Mouse (Mus musculus) heart, embryonic 11.5 days (tissue): Measurements from ENCODE around the gene Raph1. TPM values are rescaled to one million over a fixed set of nuclear protein-coding genes. Genes with fewer than 3 reads are reported as not detected.

ENCODE experiments used
- ATAC-seq: fragments of 200-750 bp; cut with Nextera tagmentation; replicated peaks from 2 replicates; pipeline ENCODE4 v1.8.0; 2017; ENCODE audit warnings: moderate library complexity; ENCODE audit not compliant: insufficient number of reproducible peaks, low FRiP score, low TSS enrichment
- H3K27ac ChIP-seq: fragments of 300-500 bp; sonication (generic); 2 replicates; pipeline ENCODE4 v1.5.1; 2014; ENCODE audit warnings: mild to moderate bottlenecking, low read depth, low read length
- H3K27me3 ChIP-seq: fragments of 300-500 bp; sonication (generic); 2 replicates; pipeline ENCODE4 v1.6.1; 2014; ENCODE audit warnings: mild to moderate bottlenecking, low read length, mixed read lengths; ENCODE audit not compliant: control insufficient read depth, insufficient read depth
- H3K36me3 ChIP-seq: fragments of 300-500 bp; sonication (generic); 2 replicates; pipeline ENCODE4 v1.6.1; 2014; ENCODE audit warnings: mild to moderate bottlenecking, low read length, moderate library complexity, mixed read lengths; ENCODE audit not compliant: control insufficient read depth, insufficient read depth
- H3K4me1 ChIP-seq: fragments of 300-500 bp; sonication (generic); 2 replicates; pipeline ENCODE4 v1.6.1; 2014; ENCODE audit warnings: low read length; ENCODE audit not compliant: control insufficient read depth, insufficient read depth
- H3K4me2 ChIP-seq: fragments of 300-500 bp; sonication (generic); 2 replicates; pipeline ENCODE4 v1.6.1; 2014; ENCODE audit warnings: mild to moderate bottlenecking, moderate library complexity
- H3K4me3 ChIP-seq: fragments of 300-500 bp; sonication (generic); 2 replicates; pipeline ENCODE4 v1.5.1; 2014; ENCODE audit warnings: low read depth, low read length
- H3K9ac ChIP-seq: fragments of 300-500 bp; sonication (generic); 2 replicates; pipeline ENCODE4 v1.6.1; 2014; ENCODE audit warnings: mild to moderate bottlenecking, low read depth, low read length, moderate library complexity
- H3K9me3 ChIP-seq: fragments of 300-500 bp; sonication (generic); replicated peaks from 2 replicates; pipeline ENCODE4 v1.6.1; 2016; ENCODE audit warnings: low read length; ENCODE audit not compliant: control insufficient read depth
- WGBS: fragments of 180-500 bp; shearing (Covaris S2); extraction: QIAGEN DNeasy Blood & Tissue Kit; methylation state at CpG from one replicate; pipeline ENCODE4 v1.1.7; 2014; ENCODE audit not compliant: insufficient replicate concordance; 5-methylcytosine and 5-hydroxymethylcytosine counted together
- polyA plus RNA-seq: library from polyadenylated mRNA; unstranded; fragments of >200 nt; fragmentation: Nextera tagmentation; extraction: Ambion mirVana; gene quantifications from 2 replicates; pipeline ENCODE4 v1.2.1, GENCODE M21; 2014

Raph1 gene
- polyA plus RNA-seq, 1 experiment from 2014 or later = 66.0 TPM

- Histone ChIP-seq H3K9ac (no peak overlapping the region), H3K27ac (no peak overlapping the region), H3K4me3 (no peak overlapping the region), H3K4me1 (no peaks in the 10 kb centered on the region), H3K27me3 (no peaks in the 10 kb centered on the region), H3K9me3 (no peaks in the 10 kb centered on the region), H3K4me2 (no peak overlapping the region), H3K36me3 (peaks cover 28% of the 10 kb centered on the region)
- no peak; the same call in 1 of the 2 replicates for ATAC-seq
- WGBS = 90% methylated on average over 2 of the region's 2 CpGs
These were observed 77.2 kb downstream of the Raph1 start for GRCm38 (mm10) chr1:60489660-60490059.

GRCm38 (mm10) chr1:60488635-60489034 lies 78.3 kb downstream of the Raph1 start:
- no peaks in the 10 kb centered on the region for H3K9me3 ChIP-seq
- no peak overlapping the region for H3K4me3 ChIP-seq
- H3K4me1 ChIP-seq = no peaks in the 10 kb centered on the region
- H3K4me2 ChIP-seq = no peak overlapping the region
- ATAC-seq = no peak
- H3K27ac ChIP-seq = no peak overlapping the region
- WGBS = 70% methylated on average over 8 of the region's 8 CpGs
- H3K36me3 ChIP-seq = peaks cover 28% of the 10 kb centered on the region
- no peaks in the 10 kb centered on the region for H3K27me3 ChIP-seq
- no peak overlapping the region for H3K9ac ChIP-seq

GRCm38 (mm10) chr1:60485649-60486048 lies 81.3 kb downstream of the Raph1 start:
- H3K4me2 ChIP-seq = no peak overlapping the region
- H3K27ac ChIP-seq = no peak overlapping the region
- H3K27me3 ChIP-seq = no peaks in the 10 kb centered on the region
- ATAC-seq = no peak
- no peaks in the 10 kb centered on the region for H3K9me3 ChIP-seq
- H3K4me1 ChIP-seq = no peaks in the 10 kb centered on the region
- H3K4me3 ChIP-seq = no peak overlapping the region
- peaks cover 16% of the 10 kb centered on the region for H3K36me3 ChIP-seq
- WGBS = 66% methylated on average over 3 of the region's 3 CpGs
- H3K9ac ChIP-seq = no peak overlapping the region

GRCm38 (mm10) chr1:60482881-60483280 lies 84.0 kb downstream of the Raph1 start:
- peaks cover 5% of the 10 kb centered on the region for H3K36me3 ChIP-seq
- H3K4me1 ChIP-seq = no peaks in the 10 kb centered on the region
- H3K4me2 ChIP-seq = no peak overlapping the region
- H3K27me3 ChIP-seq = no peaks in the 10 kb centered on the region
- no peak overlapping the region for H3K4me3 ChIP-seq
- no peak overlapping the region for H3K27ac ChIP-seq
- no peak for ATAC-seq
- 89% methylated on average over 1 of the region's 1 CpGs for WGBS
- H3K9ac ChIP-seq = no peak overlapping the region
- H3K9me3 ChIP-seq = no peaks in the 10 kb centered on the region

GRCm38 (mm10) chr1:60481561-60481960 lies 85.3 kb downstream of the Raph1 start:
- no peaks in the 10 kb centered on the region for H3K9me3 ChIP-seq
- H3K4me3 ChIP-seq = no peak overlapping the region
- no peaks in the 10 kb centered on the region for H3K27me3 ChIP-seq
- H3K9ac ChIP-seq = no peak overlapping the region
- H3K4me2 ChIP-seq = no peak overlapping the region
- no peak overlapping the region for H3K27ac ChIP-seq
- WGBS = 73% methylated on average over 1 of the region's 1 CpGs
- ATAC-seq = no peak
- no peaks in the 10 kb centered on the region for H3K4me1 ChIP-seq
- H3K36me3 ChIP-seq = peaks cover 5% of the 10 kb centered on the region

GRCm38 (mm10) chr1:60470541-60470940 lies 96.4 kb downstream of the Raph1 start:
- no peak for ATAC-seq

GRCm38 (mm10) chr1:60469491-60469890 lies 97.4 kb downstream of the Raph1 start:
- no peak overlapping the region for H3K27ac ChIP-seq
- no peak overlapping the region for H3K9ac ChIP-seq
- H3K9me3 ChIP-seq = no peaks in the 10 kb centered on the region
- ATAC-seq = no peak
- no peak overlapping the region for H3K4me2 ChIP-seq
- H3K36me3 ChIP-seq = peaks cover 3% of the 10 kb centered on the region; the same call in 1 of the 2 replicates
- no peaks in the 10 kb centered on the region for H3K27me3 ChIP-seq
- H3K4me1 ChIP-seq = peaks cover 3% of the 10 kb centered on the region; the same call in 1 of the 2 replicates
- 82% methylated on average over 2 of the region's 2 CpGs for WGBS
- H3K4me3 ChIP-seq = no peak overlapping the region

More at GRCm38 (mm10) chr1:60470541-60470940, 96.4 kb downstream of the Raph1 start:
- no peak overlapping the region for H3K9ac ChIP-seq
- H3K27me3 ChIP-seq = no peaks in the 10 kb centered on the region
- peaks cover 3% of the 10 kb centered on the region; the same call in 1 of the 2 replicates for H3K4me1 ChIP-seq
- WGBS = 87% methylated on average over 7 of the region's 7 CpGs
- no peak overlapping the region for H3K4me3 ChIP-seq
- H3K9me3 ChIP-seq = no peaks in the 10 kb centered on the region
- no peak overlapping the region for H3K27ac ChIP-seq
- no peaks in the 10 kb centered on the region; the same call in 1 of the 2 replicates for H3K36me3 ChIP-seq
- H3K4me2 ChIP-seq = no peak overlapping the region

GRCm38 (mm10) chr1:60460623-60461022 lies 106.3 kb downstream of the Raph1 start:
- Histone ChIP-seq H3K4me2 (no peak overlapping the region), H3K27ac (no peak overlapping the region), H3K9ac (no peak overlapping the region), H3K4me3 (no peak overlapping the region), H3K9me3 (no peaks in the 10 kb centered on the region), H3K27me3 (no peaks in the 10 kb centered on the region), H3K36me3 (0 out of 2 replicates have a peak, but pooled peaks cover 3% of the 10 kb centered on the region), H3K4me1 (no peaks in the 10 kb centered on the region; the same call in 1 of the 2 replicates)
- ATAC-seq = no peak
- WGBS = 71% methylated on average over 1 of the region's 1 CpGs

- no peaks in the 10 kb centered on the region for H3K27me3 ChIP-seq
- no peak for ATAC-seq
- no peak overlapping the region for H3K4me2 ChIP-seq
- 21% methylated on average over 1 of the region's 1 CpGs for WGBS
- no peaks in the 10 kb centered on the region for H3K9me3 ChIP-seq
- H3K4me3 ChIP-seq = no peak overlapping the region
- no peaks in the 10 kb centered on the region for H3K4me1 ChIP-seq
- peaks cover 3% of the 10 kb centered on the region for H3K36me3 ChIP-seq
- no peak overlapping the region for H3K9ac ChIP-seq
- no peak overlapping the region for H3K27ac ChIP-seq
These were observed 117.0 kb downstream of the Raph1 start for GRCm38 (mm10) chr1:60449896-60450295.
